Mouse (Mus musculus) frontal cortex, adult 2 months (tissue): ENCODE results near the gene Ugt1a6b. TPM values are rescaled to one million over a fixed set of nuclear protein-coding genes. Genes with fewer than 3 reads are reported as not detected.

Experiments
- DNase-seq, 2 experiments: peaks; one replicate each; pipeline ENCODE4 v3.0.0; 2022; ENCODE audit warnings: low spot score in 1 of 2; ENCODE audit errors: extremely low spot score in 1 of 2
- polyA plus RNA-seq: library from polyadenylated mRNA; depleted of rRNA; stranded (reverse); fragments of >200 nt; gene quantifications from 2 replicates; pipeline ENCODE4 v1.2.3, GENCODE M21; 2012

Gene Ugt1a6b
- polyA plus RNA-seq, 1 experiment: 0.08 TPM

DNA sequence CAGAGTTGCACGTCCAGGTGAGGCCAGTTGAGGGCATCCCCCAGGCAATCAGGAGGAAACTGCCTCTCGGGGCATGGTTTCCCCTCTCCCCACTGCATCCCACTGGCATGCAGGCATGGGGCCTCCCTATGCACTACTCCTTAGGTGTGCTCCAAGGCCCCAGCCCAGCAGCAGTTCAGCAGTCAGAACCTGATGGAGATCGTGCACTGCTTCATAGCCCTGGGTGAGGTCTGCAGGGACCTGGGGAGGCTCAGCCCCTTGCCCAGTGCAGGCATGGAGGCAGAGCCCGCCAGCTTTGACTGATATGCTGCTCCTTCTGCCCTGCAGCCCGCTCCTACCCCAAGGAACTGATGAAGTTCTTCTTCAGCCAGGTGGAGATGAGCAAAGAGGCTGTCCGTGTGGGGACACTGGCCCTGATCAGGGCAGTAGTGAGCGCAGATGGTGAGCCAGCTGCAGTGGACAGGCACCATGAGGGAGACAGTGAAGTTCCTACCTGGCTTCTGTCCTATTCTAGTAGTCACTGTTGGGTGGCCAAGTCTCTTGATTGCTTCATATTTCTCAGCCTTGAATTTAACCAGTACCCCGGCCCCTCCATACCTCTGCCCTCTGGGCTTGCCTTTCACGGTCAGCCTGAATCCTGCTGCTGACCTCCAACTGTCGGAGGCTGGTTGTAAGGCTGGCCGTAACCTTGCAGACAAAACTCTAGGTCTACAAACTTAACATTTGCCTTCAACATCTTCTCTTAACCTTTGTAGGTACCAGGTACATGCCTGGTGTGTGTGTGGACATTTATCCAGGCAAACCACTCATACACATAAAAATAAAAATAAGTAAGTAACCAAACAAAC lies 132.2 kb downstream of the Ugt1a6b start:
- no peak for DNase-seq

DNA sequence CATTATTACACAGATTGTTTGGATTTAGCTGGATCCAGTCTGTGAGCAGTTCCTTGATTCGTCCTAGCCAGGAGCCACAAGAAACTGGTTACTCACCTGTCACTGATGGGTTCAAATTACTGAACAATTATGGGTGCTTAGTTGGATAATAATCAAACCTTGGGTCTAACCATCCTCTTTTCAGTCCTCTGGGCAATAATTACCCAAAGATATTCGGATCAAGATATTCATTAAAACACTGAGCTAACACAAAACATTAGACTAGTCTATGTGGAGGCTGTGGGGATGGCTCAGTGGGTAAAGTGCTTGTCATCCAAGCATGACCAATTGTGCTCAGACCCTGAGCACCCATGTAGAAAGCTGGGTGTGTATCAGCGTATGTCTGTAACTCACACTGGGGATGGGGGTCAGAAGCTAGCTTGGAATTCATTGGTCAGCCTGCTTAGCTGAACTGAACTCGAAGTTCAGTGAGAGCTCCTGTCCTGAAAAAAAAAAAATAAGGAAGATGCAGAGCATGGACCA lies 132.9 kb downstream of the Ugt1a6b start:
- DNase-seq: no peak

DNA sequence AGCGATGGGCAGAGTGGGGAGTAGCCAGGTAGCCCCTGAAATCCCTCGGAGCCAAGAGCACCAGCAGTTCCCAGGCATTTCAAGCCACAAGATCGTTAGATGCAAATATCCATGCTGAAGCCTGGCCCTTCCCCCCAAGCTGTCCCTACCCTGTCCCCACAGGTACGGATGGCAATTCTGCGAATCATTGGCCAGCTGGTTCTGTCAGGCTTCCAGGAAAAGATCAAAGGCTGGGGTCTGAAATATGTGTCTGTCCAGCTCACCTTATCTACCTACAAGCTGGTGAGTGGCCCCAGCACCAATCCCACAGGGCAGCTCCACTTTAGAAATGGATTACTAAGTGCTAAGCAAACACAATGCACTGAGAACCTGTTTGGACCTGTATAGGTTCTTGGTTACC lies 134.3 kb downstream of the Ugt1a6b start:
- DNase-seq: no peak

DNA sequence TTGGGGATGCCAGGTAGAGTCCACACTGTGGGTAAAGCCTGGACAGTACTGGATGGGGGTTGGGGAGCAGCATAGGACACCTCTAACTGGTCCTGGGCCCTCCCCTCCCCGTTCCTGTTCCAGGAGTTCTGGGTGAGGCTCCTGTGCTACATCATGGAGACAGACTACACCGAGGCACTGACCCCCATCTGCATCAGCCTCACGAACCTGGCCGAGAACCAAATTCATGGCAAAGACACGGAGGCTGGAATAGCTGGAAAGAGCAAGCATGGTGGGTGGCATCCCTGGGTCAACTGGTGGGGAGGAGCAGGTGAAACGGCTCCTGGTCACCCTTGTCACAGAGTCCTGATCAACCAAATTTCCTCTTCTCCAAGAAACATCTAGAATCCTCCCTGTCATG lies 135.7 kb downstream of the Ugt1a6b start:
- no peak for DNase-seq

DNA sequence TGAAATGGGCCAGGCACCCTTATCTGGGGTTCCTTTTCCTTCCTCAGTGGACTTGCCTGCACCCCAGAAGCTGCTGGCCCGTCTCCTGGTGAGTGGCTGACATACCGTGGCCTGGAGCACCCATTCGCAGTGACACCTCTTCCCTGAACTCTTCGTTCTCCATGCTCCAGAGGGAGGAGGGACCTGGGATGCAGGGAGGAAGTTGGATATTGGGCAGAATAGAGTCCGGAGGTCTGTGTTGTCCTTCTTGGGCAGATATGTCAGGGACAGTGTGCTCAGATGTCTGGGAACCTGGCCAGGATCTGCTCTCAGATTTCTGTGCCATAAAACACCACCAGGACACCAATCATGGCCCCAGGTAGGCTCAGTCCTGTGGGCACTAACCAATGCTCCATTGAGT lies 137.0 kb downstream of the Ugt1a6b start:
- no peak for DNase-seq

DNA sequence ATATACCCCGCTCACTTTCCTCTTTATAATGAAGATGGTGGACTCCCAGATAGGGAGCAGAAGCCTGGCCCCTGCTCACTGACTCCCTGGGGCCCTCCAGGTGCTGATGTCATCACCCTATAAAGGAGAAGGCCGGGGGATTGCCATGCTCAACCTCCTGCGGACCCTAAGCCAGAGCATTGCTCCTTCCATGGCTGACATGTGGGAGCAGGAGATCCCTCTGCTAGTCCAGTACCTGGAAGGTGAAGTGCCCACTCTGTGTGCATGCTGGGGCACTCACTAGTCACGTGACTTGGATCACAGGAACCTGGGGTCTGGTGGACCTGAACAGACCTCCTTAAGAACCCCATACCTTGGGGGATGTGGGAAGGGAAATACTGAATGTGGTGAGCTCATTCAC lies 137.5 kb downstream of the Ugt1a6b start:
- no peak for DNase-seq

DNA sequence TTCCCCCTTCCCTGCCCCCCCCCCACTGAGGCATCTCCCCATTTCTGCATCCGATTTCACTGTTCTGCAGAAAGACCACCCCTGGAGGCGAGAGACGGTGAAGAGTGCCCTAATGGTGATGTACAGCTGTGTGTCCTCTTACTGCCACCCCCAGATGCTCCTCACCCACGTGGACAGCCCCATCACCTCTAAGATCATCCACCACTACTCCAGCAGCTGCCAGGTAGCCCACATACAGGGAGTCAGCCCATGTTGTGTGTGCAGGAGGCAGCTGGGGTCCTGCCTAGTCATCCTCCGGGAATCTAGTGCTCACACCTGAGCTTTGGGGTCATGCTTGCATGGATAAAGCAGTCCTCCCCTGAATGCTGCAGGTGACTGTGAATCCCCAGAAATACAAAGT lies 140.8 kb downstream of the Ugt1a6b start:
- DNase-seq: no peak

DNA sequence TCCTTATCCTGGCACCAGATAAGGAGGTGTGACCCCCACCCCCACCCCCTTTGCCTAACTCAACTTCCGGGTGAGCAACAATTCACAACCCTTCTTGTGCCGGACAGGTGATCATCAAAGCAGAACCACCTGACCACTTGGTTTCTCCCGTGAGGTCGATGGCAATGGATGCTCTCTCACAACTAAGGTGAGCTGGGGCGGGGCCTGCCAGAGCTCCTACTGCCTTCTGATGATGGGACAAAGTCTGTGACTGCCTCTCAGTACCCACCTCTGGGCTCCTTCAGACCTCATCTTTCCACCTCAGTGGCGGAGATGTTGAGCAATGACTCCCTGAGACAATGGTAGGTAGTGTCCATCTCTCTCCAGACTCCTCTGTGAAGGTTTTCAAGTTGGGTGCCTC lies 142.8 kb downstream of the Ugt1a6b start:
- no peak for DNase-seq

DNA sequence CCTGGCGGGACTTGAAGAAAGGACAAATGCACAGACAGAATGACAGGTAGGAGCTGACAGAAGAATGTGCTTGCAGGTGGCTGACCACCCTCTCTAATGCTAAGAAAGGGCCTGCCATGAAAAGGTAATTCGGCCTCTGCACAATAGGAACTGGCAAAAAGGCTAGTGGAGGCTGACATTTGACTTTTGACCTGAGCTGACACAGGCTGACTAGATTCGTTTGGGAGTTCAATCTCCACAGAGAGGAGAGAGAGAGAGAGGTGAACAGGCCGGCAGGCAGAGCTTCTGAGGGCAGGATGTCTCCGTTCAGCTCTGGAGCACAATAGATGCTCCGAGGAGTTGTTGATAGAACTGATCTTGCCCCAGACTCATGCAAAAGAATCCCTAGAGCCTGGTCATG lies 143.3 kb downstream of the Ugt1a6b start:
- DNase-seq: no peak

DNA sequence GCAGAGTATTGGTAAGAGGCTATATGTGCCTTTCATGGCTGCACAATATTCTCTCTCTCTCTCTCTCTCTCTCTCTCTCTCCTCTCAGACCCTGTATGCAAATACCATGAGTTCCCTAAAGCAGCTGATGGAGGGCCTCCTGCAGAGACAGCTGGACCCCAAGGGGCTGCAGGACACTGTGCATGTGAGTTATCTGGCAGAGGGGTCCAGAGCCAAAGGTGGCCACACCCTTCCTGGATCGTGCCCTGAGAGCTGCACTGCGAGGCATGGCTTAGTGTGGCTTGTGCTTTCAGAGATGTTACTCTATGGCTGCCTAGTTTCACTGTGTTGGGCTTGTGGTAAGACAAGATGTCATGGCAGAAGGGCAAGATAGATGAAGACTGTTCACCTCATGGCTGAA lies 144.6 kb downstream of the Ugt1a6b start:
- DNase-seq: no peak

DNA sequence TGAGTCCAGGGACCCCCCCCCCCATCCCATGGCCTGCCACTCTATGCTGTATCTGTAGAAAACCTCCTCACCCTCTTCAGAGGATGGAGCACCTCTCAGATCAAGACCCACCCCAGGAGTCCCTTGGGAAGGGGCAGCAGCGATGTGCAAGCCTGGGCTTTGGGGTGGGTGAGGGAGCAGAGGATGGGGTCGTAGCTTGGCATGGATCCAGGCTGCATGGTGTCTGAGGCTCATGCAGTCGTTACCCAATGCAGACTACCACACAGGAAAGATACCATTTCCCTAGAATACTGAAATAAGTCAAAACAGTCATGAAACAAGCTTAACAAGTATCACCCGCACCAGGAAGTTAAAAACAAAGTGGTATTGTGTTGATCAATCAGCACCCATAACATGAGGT lies 145.6 kb downstream of the Ugt1a6b start:
- no peak for DNase-seq

DNA sequence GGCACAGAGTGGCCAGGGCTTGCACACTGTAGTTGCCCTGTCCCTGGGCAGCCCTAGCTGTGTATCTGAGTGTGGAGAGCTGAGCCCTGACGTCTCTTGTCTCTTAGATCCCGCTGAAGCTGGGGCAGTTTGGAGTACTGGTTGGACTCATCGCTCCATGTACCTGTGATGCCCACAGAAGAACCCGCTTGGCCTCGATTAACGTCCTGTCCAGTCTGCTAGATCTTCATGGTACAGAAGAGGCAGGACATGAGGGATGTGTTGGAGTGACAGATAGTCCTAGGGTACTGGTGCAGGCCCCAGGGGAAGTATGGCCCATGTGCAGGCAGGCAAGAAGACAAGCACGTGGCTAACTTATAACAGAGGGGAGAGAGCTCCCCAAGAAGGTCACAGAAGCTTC lies 146.5 kb downstream of the Ugt1a6b start:
- DNase-seq: no peak

DNA sequence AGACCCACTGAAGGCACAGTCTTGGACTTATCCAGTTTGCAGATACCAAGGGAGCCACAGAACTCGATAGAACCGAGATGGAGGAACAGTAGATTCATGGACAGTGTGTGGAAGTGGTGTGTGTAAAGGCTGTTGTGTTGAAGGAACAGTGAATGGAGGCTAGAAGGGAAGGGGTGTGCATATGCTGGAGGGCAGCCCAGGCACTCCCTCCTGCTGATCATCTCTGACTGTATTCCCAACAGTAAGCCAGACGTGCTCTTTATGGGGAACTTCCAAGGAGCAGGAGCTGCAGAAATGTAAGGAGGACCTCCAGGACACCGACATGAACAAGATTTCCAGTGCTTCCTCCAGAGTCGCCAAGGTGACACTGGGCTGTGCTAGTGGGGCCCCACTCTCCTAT lies 147.0 kb downstream of the Ugt1a6b start:
- DNase-seq: no peak

DNA sequence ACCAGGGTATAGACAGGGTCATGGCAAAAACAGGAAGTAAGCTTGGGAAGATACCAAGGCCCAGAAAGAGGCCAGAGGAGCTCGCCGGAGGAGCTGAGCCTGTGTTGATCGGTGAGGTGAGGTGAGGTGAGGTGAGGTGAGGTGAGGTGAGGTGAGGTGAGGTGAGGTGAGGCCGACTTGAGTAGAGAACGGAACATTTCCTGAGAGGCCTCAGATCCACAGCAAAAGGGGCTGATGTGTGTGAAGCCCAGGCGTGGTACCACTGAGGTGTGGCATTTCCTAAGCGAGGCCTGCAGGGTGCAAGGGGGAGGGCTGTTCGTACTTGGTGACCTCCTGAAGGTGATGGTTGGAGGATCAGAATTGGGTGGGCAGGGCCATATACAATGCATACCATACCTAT lies 150.1 kb downstream of the Ugt1a6b start:
- DNase-seq: no peak

DNA sequence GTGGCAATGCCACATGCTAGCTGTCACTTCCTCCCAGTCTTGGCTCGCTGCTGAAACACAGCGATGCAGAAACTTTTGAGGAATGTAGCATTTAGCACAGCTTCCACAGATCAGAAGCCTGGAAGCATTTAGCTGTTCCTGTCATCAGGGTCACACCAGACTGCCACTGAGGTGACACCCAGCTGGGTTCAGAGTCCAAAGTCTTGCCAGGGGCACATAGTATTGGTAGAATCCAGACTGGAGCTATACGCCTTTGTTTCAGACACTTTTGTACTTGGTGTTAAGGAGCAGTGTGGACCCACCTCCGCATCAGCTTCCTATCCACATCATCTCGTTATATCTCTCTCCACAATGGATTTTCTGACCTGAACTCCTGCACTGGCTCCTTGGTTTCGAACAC lies 150.5 kb downstream of the Ugt1a6b start:
- no peak for DNase-seq

DNA sequence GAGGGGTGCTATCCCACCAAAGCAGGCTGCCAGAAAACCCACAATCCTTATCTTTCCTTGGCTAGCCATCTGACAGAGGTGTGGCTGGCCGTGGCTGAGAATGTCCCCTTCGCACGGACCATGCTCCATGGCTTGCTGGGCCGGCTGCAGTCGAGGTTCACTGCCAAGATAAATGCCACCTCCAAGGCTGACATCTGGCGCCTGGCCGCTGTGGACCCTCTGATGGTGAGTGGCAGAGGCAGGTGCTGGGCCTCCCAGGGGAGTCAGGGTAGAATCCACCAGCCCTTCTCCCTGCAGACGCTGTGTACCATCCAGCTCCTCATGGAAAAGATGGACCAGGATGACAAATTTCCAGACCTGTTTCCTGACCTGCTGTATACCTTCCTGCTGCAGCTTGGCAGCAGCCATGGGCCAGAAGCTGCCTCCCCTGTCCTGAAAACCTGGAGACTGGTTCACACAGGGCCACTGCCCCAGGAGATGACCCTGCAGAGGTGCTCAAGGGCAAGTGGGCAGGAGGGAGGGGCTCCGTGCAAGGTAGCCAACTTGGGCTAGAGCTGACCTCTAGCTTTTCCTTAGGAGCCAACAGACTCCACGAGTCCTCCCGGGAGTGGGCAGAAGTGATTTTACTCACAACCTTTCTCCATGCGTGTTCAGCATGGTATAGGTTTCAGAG lies 151.9 kb downstream of the Ugt1a6b start:
- no peak for DNase-seq

DNA sequence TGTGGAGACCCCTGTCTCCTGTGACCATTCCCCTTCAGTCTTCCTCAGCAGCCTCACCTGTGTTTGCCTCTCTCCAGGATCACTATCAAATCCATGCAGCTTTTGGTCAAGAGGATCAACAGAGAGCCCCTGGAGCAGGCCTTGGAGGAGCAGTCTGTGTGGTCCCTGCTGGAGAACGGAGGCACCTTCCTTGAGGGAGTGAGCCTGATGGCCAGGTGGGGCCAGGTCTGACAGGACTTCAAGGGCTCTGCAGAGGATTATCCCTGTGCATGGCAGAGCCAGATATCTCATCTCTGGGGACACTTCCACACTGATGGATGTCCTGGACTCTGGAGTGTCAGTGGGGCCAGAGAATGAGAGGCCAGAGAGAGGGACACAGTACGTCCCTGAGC lies 152.4 kb downstream of the Ugt1a6b start:
- DNase-seq: no peak

DNA sequence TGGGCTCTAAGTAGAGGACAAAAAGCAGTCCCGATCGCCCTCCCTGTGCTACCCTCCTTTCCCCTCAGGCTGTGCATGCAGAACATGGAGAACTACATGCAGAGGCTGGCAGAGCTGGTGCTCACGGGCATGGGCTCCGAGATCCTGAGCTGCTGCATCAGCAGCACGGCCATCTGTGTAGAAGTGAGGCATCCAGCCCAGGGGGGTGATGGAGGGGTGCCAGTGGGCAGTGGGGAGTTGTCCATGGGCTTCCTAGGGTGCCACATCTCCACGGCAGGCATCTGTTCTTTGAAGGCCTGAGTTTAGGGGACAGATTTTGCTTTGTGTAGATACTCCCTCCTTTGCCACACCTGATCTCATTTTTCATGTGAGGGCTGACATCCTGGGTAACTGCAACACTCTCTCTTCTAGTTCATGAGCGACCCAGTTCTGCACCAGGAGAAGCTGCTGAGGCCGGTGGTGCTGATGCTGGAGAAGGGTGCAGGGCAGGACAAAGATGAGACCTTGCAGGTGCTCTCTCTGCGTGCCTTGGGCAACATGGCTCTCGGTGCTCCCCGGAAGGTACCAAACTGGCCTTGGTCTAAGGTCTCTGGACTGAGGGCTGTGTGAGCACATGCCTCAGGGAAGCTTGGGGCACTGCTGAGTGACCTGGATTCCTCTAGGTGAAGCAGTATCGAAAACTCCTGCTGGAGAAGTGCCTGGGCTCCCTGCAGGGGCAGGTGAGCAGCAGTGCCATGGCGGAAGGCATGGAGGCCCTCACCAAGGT lies 153.1 kb downstream of the Ugt1a6b start:
- DNase-seq: no peak

DNA sequence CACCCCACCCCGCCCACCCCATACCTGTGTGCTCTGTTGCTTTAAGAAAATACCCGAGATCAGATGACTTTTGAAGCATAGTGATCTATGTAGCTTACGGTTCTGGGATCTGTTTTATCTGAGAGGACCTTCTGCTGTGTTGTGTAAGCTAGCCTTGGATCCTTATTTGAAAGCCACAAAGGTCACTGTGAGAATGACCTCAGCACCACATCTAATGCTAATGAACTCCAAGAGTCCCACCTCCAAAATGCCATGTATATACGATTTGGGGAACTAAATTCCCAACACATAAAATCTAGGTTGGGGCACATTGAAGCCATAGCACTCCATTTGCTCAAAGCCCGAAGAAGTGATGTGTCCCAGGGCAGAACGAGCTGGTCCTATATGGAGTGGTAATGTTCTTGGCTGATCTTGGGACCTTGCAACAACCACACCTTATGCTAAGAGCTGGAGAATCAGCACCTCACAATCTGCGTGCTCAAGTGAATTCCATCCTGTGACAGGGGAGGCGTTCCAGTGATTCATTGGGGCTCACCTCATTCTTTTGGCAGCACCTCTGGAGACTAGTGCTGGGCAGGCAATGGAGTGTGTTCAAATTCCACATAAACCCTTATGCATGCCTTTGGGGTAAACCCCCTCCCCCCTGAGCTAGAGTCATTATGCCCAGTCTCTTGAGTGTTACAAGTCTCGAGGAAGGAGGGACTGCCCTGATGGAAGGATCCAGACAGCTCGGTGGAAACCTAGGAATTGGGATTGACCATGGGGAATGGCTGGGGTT lies 154.0 kb downstream of the Ugt1a6b start:
- DNase-seq: no peak

DNA sequence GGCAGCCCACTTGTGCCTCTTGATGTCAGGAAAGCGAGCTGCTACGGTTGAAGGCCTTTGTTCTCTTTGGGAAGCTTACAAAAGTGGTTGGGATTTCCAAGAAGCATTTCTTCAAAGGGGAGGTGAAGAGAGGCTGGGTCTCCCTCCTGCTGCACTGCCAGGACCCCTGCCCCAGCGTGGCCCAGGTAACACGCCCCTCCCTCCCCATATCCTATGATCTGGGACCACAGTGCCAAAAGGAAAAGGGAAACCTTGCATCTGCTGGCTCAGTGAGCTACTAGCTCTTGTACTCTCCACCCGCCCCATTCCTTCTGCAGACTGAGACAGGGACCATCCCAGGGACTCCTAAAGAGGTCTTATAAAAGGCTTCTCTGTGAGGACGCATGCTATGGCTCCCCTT lies 154.6 kb downstream of the Ugt1a6b start:
- no peak for DNase-seq

DNA sequence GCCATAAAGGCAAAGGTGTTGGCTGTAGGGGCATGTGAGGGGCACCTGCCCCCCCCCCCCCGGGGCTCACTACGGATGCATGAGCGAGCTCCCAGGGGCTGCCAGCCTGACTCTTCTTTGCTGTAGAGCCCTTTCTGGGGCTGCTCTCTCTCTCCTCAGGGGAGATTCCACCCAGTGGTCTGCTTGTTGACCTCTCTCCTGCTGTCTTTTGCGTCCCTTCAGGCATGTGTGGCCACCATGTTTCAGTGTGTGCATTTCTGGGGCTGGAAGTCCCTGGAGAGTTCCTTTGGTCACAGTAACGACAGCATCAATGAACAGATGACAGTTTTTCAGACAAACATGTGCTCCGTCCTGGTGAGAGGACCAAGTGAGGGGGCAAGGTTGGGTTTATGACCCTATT lies 155.3 kb downstream of the Ugt1a6b start:
- no peak for DNase-seq
